Mouse (Mus musculus) testis, postnatal 10 days (tissue): ENCODE results near the gene Psmd5.
"Not testable (repeated sequence)": the region's sequence is repeated elsewhere in the genome, so short reads cannot be mapped to it uniquely, and the experiment has no call there.

Source experiments
- DNase-seq: peaks from one replicate; pipeline ENCODE4 v3.0.0; 2021; ENCODE audit warnings: low spot score

Psmd5 gene

GRCm38 (mm10) chr2:34896821-34897460 is 22.2 kb upstream of the Psmd5 start:
- DNase-seq, result no peak

DNA sequence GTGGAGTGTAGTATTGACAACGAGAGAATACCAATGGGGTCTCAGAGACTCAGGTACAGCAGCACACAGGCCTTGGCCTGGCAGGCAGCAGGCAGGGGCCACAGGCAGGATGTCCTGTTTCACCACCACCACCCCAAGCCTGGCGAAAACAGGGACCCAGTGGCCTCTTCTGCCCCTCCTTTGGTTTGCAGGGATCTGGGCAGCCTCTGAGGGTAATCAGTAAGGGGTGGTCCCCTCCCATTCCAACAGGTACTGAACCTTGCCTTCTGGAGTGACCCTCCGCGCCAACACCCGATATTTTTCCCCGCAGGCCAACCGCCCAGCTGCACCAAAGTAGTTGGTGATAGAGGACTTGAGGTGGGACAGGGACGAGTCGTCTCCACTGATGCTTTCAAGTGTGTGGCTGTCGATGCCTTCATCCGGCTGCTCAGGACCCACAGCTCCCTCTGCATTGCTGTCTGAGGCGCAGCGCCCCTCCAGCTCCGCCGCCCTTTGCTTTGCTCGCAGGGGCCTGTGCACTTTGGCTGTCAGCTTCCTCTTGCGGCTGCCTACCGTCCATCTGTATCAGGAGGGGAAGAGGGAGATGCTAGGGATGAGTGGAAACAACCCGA is 20.8 kb upstream of the Psmd5 start:
- no peak for DNase-seq

GRCm38 (mm10) chr2:34893950-34894349 is 19.2 kb upstream of the Psmd5 start:
- no peak for DNase-seq

- no peak for DNase-seq
Observed at GRCm38 (mm10) chr2:34884186-34884585, 9.4 kb upstream of the Psmd5 start.

- DNase-seq, result no peak
Observed at GRCm38 (mm10) chr2:34883190-34883589, 8.4 kb upstream of the Psmd5 start.

DNA sequence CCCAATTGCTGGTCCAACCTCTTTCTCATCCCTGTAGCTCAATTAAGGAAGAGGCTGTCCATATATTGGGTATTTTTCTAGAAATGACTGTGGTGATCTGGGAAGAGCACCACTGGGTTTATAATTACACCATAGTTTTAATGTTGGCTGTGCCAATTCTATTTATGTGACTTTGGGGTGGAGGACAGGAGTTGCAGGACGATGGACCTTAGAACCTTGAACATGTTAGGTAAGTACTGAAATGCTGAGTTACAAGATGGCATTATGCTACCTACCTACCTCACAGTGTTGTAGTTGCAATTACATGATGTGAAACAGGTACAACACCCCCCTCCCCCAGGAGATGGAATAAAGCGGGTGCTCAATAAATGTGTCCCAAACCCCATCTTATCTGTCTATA is 8.0 kb upstream of the Psmd5 start:
- DNase-seq, result no peak

DNA sequence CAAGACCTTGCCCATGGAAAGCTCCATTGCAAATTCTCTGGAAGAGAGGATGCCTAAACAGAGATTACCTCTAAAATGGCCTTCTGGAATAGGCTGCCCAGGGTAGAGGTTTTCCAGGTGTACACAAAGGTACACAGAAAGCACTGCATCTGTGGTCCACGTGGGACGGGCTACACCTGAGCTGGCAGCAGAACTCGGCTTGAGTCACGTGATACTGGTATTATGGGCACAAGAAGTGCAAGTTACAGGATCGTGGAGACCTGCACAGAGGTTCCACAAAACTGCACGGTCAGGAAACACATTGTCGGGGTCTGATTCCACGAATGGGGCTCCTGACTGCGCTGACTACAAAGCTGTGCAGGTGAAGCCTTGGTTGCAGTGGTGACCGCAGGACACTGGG is 5.3 kb upstream of the Psmd5 start:
- DNase-seq, result no peak

DNA sequence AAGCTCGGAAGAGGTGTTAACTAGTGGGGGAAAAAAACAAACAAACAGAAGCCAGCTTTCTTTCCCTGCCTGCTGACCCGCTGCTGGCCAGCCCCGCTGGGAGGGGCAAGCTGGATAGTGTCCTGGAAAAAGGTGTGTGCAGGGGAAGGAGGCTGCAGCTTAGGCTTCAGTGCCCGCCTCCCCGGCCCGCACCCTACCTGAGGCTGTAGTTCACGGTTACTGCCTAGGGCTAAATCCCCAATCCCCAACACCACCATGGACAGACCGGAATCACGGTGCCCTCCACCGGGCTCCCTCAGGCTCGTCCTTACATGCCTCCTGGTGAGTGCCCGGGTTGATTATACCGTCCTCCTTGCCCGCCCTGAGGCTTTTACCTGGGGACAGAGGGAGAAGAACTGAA is 497 bp downstream of the Psmd5 start, which contains the start of gene Cutal:
Gene Cutal, plus strand, starts transcription at position 126 of the 400 bp plus-strand sequence.
- DNase-seq, result no peak

GRCm38 (mm10) chr2:34870520-34871474 is 4.0 kb downstream of the Psmd5 start:
- DNase-seq, result peak; percentile 92

- no peak for DNase-seq
Observed at GRCm38 (mm10) chr2:34869680-34870079, 5.1 kb downstream of the Psmd5 start.

- no peak for DNase-seq
Observed at GRCm38 (mm10) chr2:34857728-34858127, 17.0 kb downstream of the Psmd5 start.

GRCm38 (mm10) chr2:34855265-34855664 is 19.5 kb downstream of the Psmd5 start:
- no peak for DNase-seq

DNA sequence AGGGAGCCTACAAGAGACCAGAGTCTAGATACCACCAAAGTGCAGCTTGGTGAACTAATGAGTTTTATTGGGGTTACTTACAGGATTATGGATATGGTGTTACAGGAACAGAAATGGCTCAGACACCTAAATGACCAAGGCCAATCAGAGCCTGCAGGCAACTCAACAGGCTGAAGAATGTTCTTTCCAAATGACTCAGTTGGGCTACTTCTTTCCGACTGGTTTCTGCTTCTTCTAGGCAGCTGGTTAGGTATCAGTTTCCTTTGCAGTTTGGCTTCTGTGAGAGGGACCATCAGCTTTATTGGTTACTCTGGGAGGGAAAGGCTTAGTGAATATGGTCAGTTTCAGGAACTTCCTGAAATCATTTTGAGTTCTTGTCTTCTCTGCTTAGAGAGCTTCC is 27.1 kb downstream of the Psmd5 start:
- no peak for DNase-seq

- DNase-seq, result peak; percentile 45
Observed at GRCm38 (mm10) chr2:34843211-34843939, 31.4 kb downstream of the Psmd5 start.

- DNase-seq, result no peak
Observed at GRCm38 (mm10) chr2:34841706-34842105, 33.1 kb downstream of the Psmd5 start.

- DNase-seq, result not testable (repeated sequence)
Observed at GRCm38 (mm10) chr2:34840143-34840542, 34.6 kb downstream of the Psmd5 start.

DNA sequence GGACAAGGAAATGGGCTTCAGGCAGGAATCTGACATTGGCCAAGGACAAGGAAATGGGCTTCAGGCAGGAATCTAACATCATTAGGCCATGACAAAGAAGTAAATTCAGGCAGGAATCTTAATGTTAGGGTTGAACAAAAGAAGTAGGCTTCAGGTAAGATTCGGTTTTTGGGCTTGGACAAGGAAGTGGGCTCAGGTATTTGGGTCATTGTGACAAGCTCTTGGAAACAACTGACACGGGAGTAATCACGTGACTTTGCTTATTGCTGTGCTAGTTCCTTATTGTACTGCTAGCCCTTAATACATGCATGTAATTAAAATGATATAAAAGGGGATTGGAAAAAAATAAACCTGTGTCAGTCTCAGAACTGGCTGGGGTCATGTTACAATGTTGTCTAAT is 39.1 kb downstream of the Psmd5 start:
- DNase-seq, result no peak

DNA sequence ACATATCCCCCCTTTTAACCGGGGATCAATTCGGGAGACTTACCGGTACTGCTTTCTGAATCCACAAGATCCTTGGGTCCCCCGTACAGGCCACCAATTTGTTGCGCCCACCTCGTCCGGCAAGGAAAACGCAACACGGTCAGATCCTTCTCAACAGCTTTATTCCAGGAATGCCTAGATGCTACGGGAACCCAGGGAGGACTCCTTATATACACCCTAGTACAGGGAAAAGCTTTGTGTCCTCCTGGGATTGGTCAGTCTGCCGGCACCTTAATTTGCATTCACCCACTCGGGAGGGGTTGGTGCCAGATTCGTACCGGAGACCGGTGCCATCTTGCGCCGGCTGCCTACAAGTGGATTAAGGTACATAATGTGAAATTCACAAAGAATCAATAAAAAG is 41.1 kb downstream of the Psmd5 start:
- no peak for DNase-seq

- not testable (repeated sequence) for DNase-seq
Observed at GRCm38 (mm10) chr2:34832766-34833457, 41.9 kb downstream of the Psmd5 start, which contains the start of gene Gm34653. Gm34653 (plus strand) TSS chr2:34833007.

- DNase-seq, result not testable (repeated sequence)
Observed at GRCm38 (mm10) chr2:34830066-34830465, 44.7 kb downstream of the Psmd5 start.

DNA sequence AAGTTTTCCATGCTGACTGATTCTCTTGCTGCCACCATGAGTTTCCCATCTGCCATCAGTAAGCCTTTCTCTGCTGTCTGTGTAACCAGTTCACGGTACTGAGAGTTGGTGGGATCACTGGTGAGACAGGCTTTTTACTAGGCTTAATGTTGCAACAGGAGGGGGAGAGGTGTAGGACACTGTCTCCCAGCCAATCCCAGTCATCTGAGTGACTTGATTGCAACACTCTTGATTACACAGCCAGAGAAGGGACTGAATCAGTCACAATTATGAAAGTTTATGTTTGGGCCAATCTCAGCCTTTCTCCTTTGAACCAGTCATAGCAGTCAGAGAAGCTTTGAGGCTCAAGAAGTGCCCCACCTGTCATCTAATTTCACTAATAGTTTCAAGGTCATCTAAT is 46.7 kb downstream of the Psmd5 start:
- no peak for DNase-seq
